Mouse (Mus musculus): ENCODE measurements around the gene Pik3c2g. TPM values are rescaled to one million over a fixed set of nuclear protein-coding genes. Genes with fewer than 3 reads are reported as not detected.

Pik3c2g gene
- polyA plus RNA-seq, 1 experiment from 2014 or later: 3.0 TPM

GRCm38 (mm10) chr6:139957531-139958241, 370.7 kb downstream of the Pik3c2g start:
- H3K4me1 ChIP-seq (ENCODE audit: insufficient read depth, low read depth, low read length): no peaks in the 10 kb centered on the region
- ATAC-seq (no peak), DNase-seq (ENCODE audit: low spot score) (peak; percentile 40)
- no peak overlapping the region for H3K9ac ChIP-seq (replicated peaks; ENCODE audit: low read depth)
- H3K27me3 ChIP-seq (replicated peaks; ENCODE audit: insufficient read depth, low read length): no peaks in the 10 kb centered on the region
- 55% methylated on average over 7 of the region's 7 CpGs for WGBS
- H3K4me3 ChIP-seq (ENCODE audit: low read depth, low read length): no peak overlapping the region
- no peak for TF ChIP-seq CTCF (IDR thresholded peaks at IDR 0.05)
- TF ChIP-seq EP300 (IDR thresholded peaks at IDR 0.05): no peak
- H3K9me3 ChIP-seq (ENCODE audit: low read length): no peaks in the 10 kb centered on the region
- H3K36me3 ChIP-seq (ENCODE audit: insufficient read depth, low read length): no peaks in the 10 kb centered on the region
- no peak overlapping the region for H3K4me2 ChIP-seq (replicated peaks; ENCODE audit: low read depth, low read length)
- H3K27ac ChIP-seq (ENCODE audit: low read length): no peak overlapping the region

GRCm38 (mm10) chr6:139963775-139964174, 376.8 kb downstream of the Pik3c2g start:
- H3K27me3 ChIP-seq (replicated peaks; ENCODE audit: insufficient read depth, low read length): no peaks in the 10 kb centered on the region
- ATAC-seq (peak; percentile 80), DNase-seq (ENCODE audit: low spot score) (peak; percentile 88)
- no peak overlapping the region for H3K4me3 ChIP-seq (ENCODE audit: low read depth, low read length)
- H3K4me2 ChIP-seq (replicated peaks; ENCODE audit: low read depth, low read length): no peak overlapping the region
- WGBS: 52% methylated on average over 3 of the region's 3 CpGs
- TF ChIP-seq CTCF (IDR thresholded peaks at IDR 0.05) (no peak), EP300 (IDR thresholded peaks at IDR 0.05) (peak; percentile 85)
- H3K9ac ChIP-seq (replicated peaks; ENCODE audit: low read depth): no peak overlapping the region
- no peaks in the 10 kb centered on the region for H3K4me1 ChIP-seq (ENCODE audit: insufficient read depth, low read depth, low read length)
- H3K27ac ChIP-seq (ENCODE audit: low read length): no peak overlapping the region
- H3K36me3 ChIP-seq (ENCODE audit: insufficient read depth, low read length): no peaks in the 10 kb centered on the region
- H3K9me3 ChIP-seq (ENCODE audit: low read length): no peaks in the 10 kb centered on the region

GRCm38 (mm10) chr6:139964895-139965294, 377.9 kb downstream of the Pik3c2g start:
- no peak for DNase-seq (ENCODE audit: low spot score)

GRCm38 (mm10) chr6:139966684-139967083, 379.7 kb downstream of the Pik3c2g start:
- Histone ChIP-seq H3K9ac (replicated peaks; ENCODE audit: low read depth) (no peak overlapping the region), H3K27me3 (replicated peaks; ENCODE audit: insufficient read depth, low read length) (no peaks in the 10 kb centered on the region), H3K27ac (ENCODE audit: low read length) (no peak overlapping the region), H3K4me3 (ENCODE audit: low read depth, low read length) (no peak overlapping the region), H3K36me3 (ENCODE audit: insufficient read depth, low read length) (no peaks in the 10 kb centered on the region), H3K4me2 (replicated peaks; ENCODE audit: low read depth, low read length) (no peak overlapping the region), H3K4me1 (ENCODE audit: insufficient read depth, low read depth, low read length) (no peaks in the 10 kb centered on the region), H3K9me3 (ENCODE audit: low read length) (no peaks in the 10 kb centered on the region)
- 58% methylated on average over 6 of the region's 6 CpGs for WGBS
- ATAC-seq (no peak), DNase-seq (ENCODE audit: low spot score) (no peak)
- TF ChIP-seq CTCF (IDR thresholded peaks at IDR 0.05) (no peak), EP300 (IDR thresholded peaks at IDR 0.05) (no peak)

More at GRCm38 (mm10) chr6:139964895-139965294, 377.9 kb downstream of the Pik3c2g start:
- Histone ChIP-seq H3K9me3 (ENCODE audit: low read length) (no peaks in the 10 kb centered on the region), H3K27me3 (replicated peaks; ENCODE audit: insufficient read depth, low read length) (no peaks in the 10 kb centered on the region), H3K9ac (replicated peaks; ENCODE audit: low read depth) (no peak overlapping the region), H3K4me2 (replicated peaks; ENCODE audit: low read depth, low read length) (no peak overlapping the region), H3K36me3 (ENCODE audit: insufficient read depth, low read length) (no peaks in the 10 kb centered on the region), H3K27ac (ENCODE audit: low read length) (no peak overlapping the region), H3K4me3 (ENCODE audit: low read depth, low read length) (no peak overlapping the region), H3K4me1 (ENCODE audit: insufficient read depth, low read depth, low read length) (no peaks in the 10 kb centered on the region)
- no peak for ATAC-seq
- whole genome bisulfite sequencing: 83% methylated on average over 3 of the region's 3 CpGs
- no peak for TF ChIP-seq CTCF (IDR thresholded peaks at IDR 0.05)
- no peak for TF ChIP-seq EP300 (IDR thresholded peaks at IDR 0.05)

GRCm38 (mm10) chr6:139971608-139972298, 384.7 kb downstream of the Pik3c2g start:
- H3K4me2 ChIP-seq (replicated peaks; ENCODE audit: low read depth, low read length): no peak overlapping the region
- no peak for TF ChIP-seq EP300 (IDR thresholded peaks at IDR 0.05)
- TF ChIP-seq CTCF (IDR thresholded peaks at IDR 0.05): no peak
- H3K4me3 ChIP-seq (ENCODE audit: low read depth, low read length): no peak overlapping the region
- H3K9me3 ChIP-seq (ENCODE audit: low read length): no peaks in the 10 kb centered on the region
- no peaks in the 10 kb centered on the region for H3K4me1 ChIP-seq (ENCODE audit: insufficient read depth, low read depth, low read length)
- no peak overlapping the region for H3K9ac ChIP-seq (replicated peaks; ENCODE audit: low read depth)
- H3K36me3 ChIP-seq (ENCODE audit: insufficient read depth, low read length): no peaks in the 10 kb centered on the region
- no peak overlapping the region for H3K27ac ChIP-seq (ENCODE audit: low read length)
- DNase-seq (ENCODE audit: low spot score) (no peak), ATAC-seq (no peak)
- 65% methylated on average over 4 of the region's 4 CpGs for WGBS
- H3K27me3 ChIP-seq (replicated peaks; ENCODE audit: insufficient read depth, low read length): no peaks in the 10 kb centered on the region

GRCm38 (mm10) chr6:139974668-139975067, 387.6 kb downstream of the Pik3c2g start:
- TF ChIP-seq CTCF (IDR thresholded peaks at IDR 0.05): no peak
- no peak for TF ChIP-seq EP300 (IDR thresholded peaks at IDR 0.05)
- H3K27me3 ChIP-seq (replicated peaks; ENCODE audit: insufficient read depth, low read length): no peaks in the 10 kb centered on the region
- no peak overlapping the region for H3K4me3 ChIP-seq (ENCODE audit: low read depth, low read length)
- no peaks in the 10 kb centered on the region for H3K4me1 ChIP-seq (ENCODE audit: insufficient read depth, low read depth, low read length)
- no peaks in the 10 kb centered on the region for H3K36me3 ChIP-seq (ENCODE audit: insufficient read depth, low read length)
- H3K9ac ChIP-seq (replicated peaks; ENCODE audit: low read depth): no peak overlapping the region
- no peak overlapping the region for H3K27ac ChIP-seq (ENCODE audit: low read length)
- no peak overlapping the region for H3K4me2 ChIP-seq (replicated peaks; ENCODE audit: low read depth, low read length)
- ATAC-seq (no peak), DNase-seq (ENCODE audit: low spot score) (no peak)
- 77% methylated on average over 5 of the region's 5 CpGs for WGBS
- no peaks in the 10 kb centered on the region for H3K9me3 ChIP-seq (ENCODE audit: low read length)

All from lung, postnatal 0 days (tissue).